Mouse (Mus musculus): ENCODE measurements around the gene Chm. TPM values are rescaled to one million over a fixed set of nuclear protein-coding genes. Genes with fewer than 3 reads are reported as not detected.
A peak's percentile ranks its signal among the peaks of the same experiment; 100 is the strongest.

Gene Chm
- polyA plus RNA-seq, 2 experiments = 1.7 to 4.2 TPM

GRCm38 (mm10) chrX:113003621-113004020 is 181.7 kb downstream of the Chm start:
- Histone ChIP-seq H3K36me3 (replicated peaks; ENCODE audit: control insufficient read depth, insufficient read depth, low read depth) (no peaks in the 10 kb centered on the region), H3K4me1 (replicated peaks; ENCODE audit: control insufficient read depth in 2 of 2, insufficient read depth in 2 of 2, low read length in 1 of 2) (no peaks in the 10 kb centered on the region), H3K4me2 (ENCODE audit: low read depth) (no peak overlapping the region), H3K4me3 (ENCODE audit: insufficient read depth in 1 of 2, low read depth in 2 of 2, low read length in 2 of 2) (no peak overlapping the region), H3K9me3 (ENCODE audit: control insufficient read depth, low read length) (no peaks in the 10 kb centered on the region), H3K27ac (no peak overlapping the region), H3K9ac (replicated peaks) (no peak overlapping the region), H3K27me3 (ENCODE audit: control insufficient read depth, insufficient read depth, low read length) (no peaks in the 10 kb centered on the region)
- 43% methylated on average over 3 of the region's 3 CpGs for WGBS (ENCODE audit: insufficient replicate concordance)
- TF ChIP-seq CTCF (IDR thresholded peaks at IDR 0.05; ENCODE audit: low read depth) (no peak), EP300 (IDR thresholded peaks at IDR 0.05; ENCODE audit: low read depth) (no peak)
- ATAC-seq (ENCODE audit: insufficient read depth) (no peak), DNase-seq (ENCODE audit: low read depth in 3 of 3, low spot score in 3 of 3) (no peak)

- Histone ChIP-seq H3K9ac (replicated peaks) (no peak overlapping the region), H3K4me3 (ENCODE audit: insufficient read depth in 1 of 2, low read depth in 2 of 2, low read length in 2 of 2) (no peak overlapping the region), H3K9me3 (ENCODE audit: control insufficient read depth, low read length) (no peaks in the 10 kb centered on the region), H3K27me3 (ENCODE audit: control insufficient read depth, insufficient read depth, low read length) (no peaks in the 10 kb centered on the region), H3K27ac (no peak overlapping the region), H3K36me3 (replicated peaks; ENCODE audit: control insufficient read depth, insufficient read depth, low read depth) (no peaks in the 10 kb centered on the region), H3K4me2 (ENCODE audit: low read depth) (no peak overlapping the region), H3K4me1 (replicated peaks; ENCODE audit: control insufficient read depth in 2 of 2, insufficient read depth in 2 of 2, low read length in 1 of 2) (no peaks in the 10 kb centered on the region)
- ATAC-seq (ENCODE audit: insufficient read depth) = no peak
- TF ChIP-seq CTCF (IDR thresholded peaks at IDR 0.05; ENCODE audit: low read depth) = no peak
- WGBS (ENCODE audit: insufficient replicate concordance) = 53% methylated on average over 3 of the region's 3 CpGs
- no peak for DNase-seq (ENCODE audit: low read depth in 3 of 3, low spot score in 3 of 3)
Measured at GRCm38 (mm10) chrX:113002192-113002591, 183.1 kb downstream of the Chm start.

MicroRNAs encoded within 50 kb of the gene (microRNA counts, 519-probe panel; counts per million panel counts)
- microRNA mmu-miR-361 = 4,865 counts per million, percentile 21 among the panel's probes with 10 or more counts

Small RNA genes within 50 kb of the gene (microRNA-seq; reads per million reads assigned to microRNA genes)
- gene Mir361 = 2,281 reads per million, percentile 80 among the genes with 10 or more reads in this experiment

Other genes starting within 250 kb of the Chm start
- 0.10 and 0.17 TPM in 2 replicates for gene Dach2, start 112.0 kb upstream of the Chm start, polyA plus RNA-seq (2012; rRNA removed)
- gene Dach2, start 112.0 kb upstream of the Chm start, polyA plus RNA-seq (2014; fragmentation: Nextera tagmentation; extraction: Ambion mirVana) = 0.14 and 0.32 TPM in 2 replicates